Mouse (Mus musculus) megakaryocyte-erythroid progenitor cell, adult 5-6 weeks (primary cell): ENCODE measurements around the gene Cers5. TPM values are rescaled to one million over a fixed set of nuclear protein-coding genes. Genes with fewer than 3 reads are reported as not detected.

Experiments used
- ATAC-seq: replicated peaks from 2 replicates; pipeline ENCODE4 v1.8.0; 2016; ENCODE audit warnings: mild to moderate bottlenecking, inconsistent platforms; ENCODE audit not compliant: severe bottlenecking, poor library complexity, low FRiP score, low TSS enrichment
- total RNA-seq, 2 experiments: library from RNA; stranded (forward) in 1 of 2; stranded (reverse) in 1 of 2; fragments of 200-1000, 215-1000 nt in 1 of 2; fragments of >200 nt in 1 of 2; fragmentation: Nextera tagmentation in 1 of 2; gene quantifications; 2 replicates each; pipeline ENCODE4 v1.2.3; 2014 to 2017

The Cers5 gene
- total RNA-seq, 2 experiments from 2014 or later = 2.2 to 7.2 TPM

DNA sequence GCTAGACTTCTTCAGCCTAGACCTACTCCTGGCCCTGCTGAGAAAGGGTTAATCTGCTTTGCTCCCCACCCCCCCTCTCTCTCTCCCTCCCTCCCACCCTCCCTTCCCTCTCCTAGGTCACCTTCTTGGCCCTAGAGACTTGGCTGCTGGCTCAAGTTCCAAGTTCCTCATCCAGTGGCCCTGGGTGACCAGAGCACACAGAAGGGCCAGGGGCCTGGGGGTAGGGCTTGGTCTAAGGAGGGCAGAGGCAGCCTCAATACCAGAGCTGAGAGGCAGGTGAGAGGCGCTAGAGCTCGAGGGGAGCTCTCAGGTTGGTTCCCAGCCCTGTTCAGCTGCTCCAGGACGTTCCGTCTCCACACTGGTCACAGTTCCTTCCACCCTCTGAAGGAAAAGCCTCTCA lies 81.8 kb downstream of the Cers5 start:
- no peak for ATAC-seq

- peak; percentile 86 for ATAC-seq
Observed at GRCm38 (mm10) chr15:99688712-99689111, 84.0 kb downstream of the Cers5 start.

Other genes with a start within 250 kb of the Cers5 start
- gene Faim2, start 244.7 kb downstream of the Cers5 start, total RNA-seq (2014; fragmentation: Nextera tagmentation) = not detected in 2 replicates
- gene Faim2, start 244.7 kb downstream of the Cers5 start, total RNA-seq (2017) = not detected in 2 replicates
- not detected in 2 replicates for gene Aqp2, start 193.8 kb downstream of the Cers5 start, total RNA-seq (2014; fragmentation: Nextera tagmentation)
- gene Aqp2, start 193.8 kb downstream of the Cers5 start, total RNA-seq (2017) = not detected in 2 replicates
- not detected in 2 replicates for gene Aqp5, start 182.1 kb downstream of the Cers5 start, total RNA-seq (2014; fragmentation: Nextera tagmentation)
- gene Aqp5, start 182.1 kb downstream of the Cers5 start, total RNA-seq (2017) = not detected in 2 replicates
- not detected in 2 replicates for gene Aqp6, start 171.5 kb downstream of the Cers5 start, total RNA-seq (2014; fragmentation: Nextera tagmentation)
- gene Aqp6, start 171.5 kb downstream of the Cers5 start, total RNA-seq (2017) = not detected in 2 replicates
- 31.1 and 62.5 TPM in 2 replicates for gene Racgap1, start 121.2 kb downstream of the Cers5 start, total RNA-seq (2014; fragmentation: Nextera tagmentation)
- gene Racgap1, start 121.2 kb downstream of the Cers5 start, total RNA-seq (2017) = 38.5 and 45.9 TPM in 2 replicates
- gene Asic1, start 102.5 kb downstream of the Cers5 start, total RNA-seq (2014; fragmentation: Nextera tagmentation) = not detected in 2 replicates
- gene Asic1, start 102.5 kb downstream of the Cers5 start, total RNA-seq (2017) = 0.33 TPM in 1 of 2 replicates, not detected in the other
- 29.2 and 37.5 TPM in 2 replicates for gene Smarcd1, start 70.8 kb downstream of the Cers5 start, total RNA-seq (2014; fragmentation: Nextera tagmentation)
- gene Smarcd1, start 70.8 kb downstream of the Cers5 start, total RNA-seq (2017) = 10.5 and 28.6 TPM in 2 replicates
- gene Gm17349, start 67.4 kb downstream of the Cers5 start, total RNA-seq (2014; fragmentation: Nextera tagmentation) = not detected in 2 replicates
- not detected in 2 replicates for gene Gm17349, start 67.4 kb downstream of the Cers5 start, total RNA-seq (2017)
- gene Gpd1, start 55.4 kb downstream of the Cers5 start, total RNA-seq (2014; fragmentation: Nextera tagmentation) = 0.49 TPM in 1 of 2 replicates, not detected in the other
- gene Gpd1, start 55.4 kb downstream of the Cers5 start, total RNA-seq (2017) = 0.23 TPM in 1 of 2 replicates, not detected in the other
- gene Cox14, start 47.3 kb downstream of the Cers5 start, total RNA-seq (2014; fragmentation: Nextera tagmentation) = 60.9 and 68.1 TPM in 2 replicates
- 17.2 and 30.4 TPM in 2 replicates for gene Cox14, start 47.3 kb downstream of the Cers5 start, total RNA-seq (2017)
- 0.09 TPM in 1 of 2 replicates, not detected in the other for gene Lima1, start 102.6 kb upstream of the Cers5 start, total RNA-seq (2014; fragmentation: Nextera tagmentation)
- 0.11 TPM in 1 of 2 replicates, not detected in the other for gene Lima1, start 102.6 kb upstream of the Cers5 start, total RNA-seq (2017)
- not detected in 2 replicates for gene Fam186a, start 194.2 kb upstream of the Cers5 start, total RNA-seq (2014; fragmentation: Nextera tagmentation)
- gene Fam186a, start 194.2 kb upstream of the Cers5 start, total RNA-seq (2017) = not detected in 2 replicates
- gene Larp4, start 197.2 kb upstream of the Cers5 start, total RNA-seq (2014; fragmentation: Nextera tagmentation) = 103 and 124 TPM in 2 replicates
- gene Larp4, start 197.2 kb upstream of the Cers5 start, total RNA-seq (2017) = 121 and 122 TPM in 2 replicates